Mouse (Mus musculus) cerebellum, adult 2 months (tissue): Measurements from ENCODE around the gene Rpl18.

Experiments used
- CTCF ChIP-seq: fragments of 200-500 bp; IDR thresholded peaks from 2 replicates; pipeline ENCODE4 v1.5.1; 2011; ENCODE audit warnings: low read depth, mild to moderate bottlenecking, control low read depth, low read length, moderate library complexity, borderline replicate concordance; ENCODE audit not compliant: insufficient read depth
- POLR2A ChIP-seq: fragments of 200-500 bp; IDR thresholded peaks from 2 replicates; pipeline ENCODE4 v1.6.1; 2011; ENCODE audit warnings: low read length, control low read depth, borderline replicate concordance; ENCODE audit not compliant: insufficient read depth

DNA sequence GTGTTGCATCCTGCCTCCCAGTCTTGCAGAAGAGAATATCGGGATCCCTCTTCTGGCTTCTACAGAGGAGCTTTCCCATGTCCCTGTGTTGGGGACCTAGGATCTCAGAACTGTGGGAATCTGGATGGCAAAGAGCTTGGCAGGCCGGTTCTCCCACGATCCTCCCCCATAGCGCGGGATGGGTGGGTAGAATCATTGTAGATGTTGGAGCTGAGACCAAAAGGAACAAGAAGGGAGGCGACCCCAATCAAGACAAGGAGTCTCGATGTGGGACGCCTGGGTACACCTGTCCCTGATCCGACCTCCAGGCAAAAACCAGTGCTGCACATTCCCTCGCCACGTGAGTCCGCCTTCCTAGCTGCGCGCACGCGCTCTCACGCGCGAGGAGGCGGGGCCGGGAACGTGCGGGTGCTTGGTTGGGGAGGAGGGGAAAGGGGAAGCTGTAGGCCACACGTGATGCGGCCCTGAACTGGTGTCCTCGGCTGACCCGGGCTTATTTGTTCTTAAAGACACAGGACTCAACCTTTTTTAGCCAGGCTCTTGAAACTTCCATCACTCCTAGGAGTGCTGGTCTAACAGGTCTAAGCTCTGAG, 7.8 kb upstream of the Rpl18 start:
- TF ChIP-seq CTCF (no peak), POLR2A (peak; percentile 73; the same call in 1 of the 2 replicates)
